Mouse (Mus musculus): ENCODE data around the gene 4930469K13Rik. TPM values are rescaled to one million over a fixed set of nuclear protein-coding genes. Genes with fewer than 3 reads are reported as not detected.

Gene 4930469K13Rik
- polyA plus RNA-seq, 1 experiment from 2014 or later, result not detected

DNA sequence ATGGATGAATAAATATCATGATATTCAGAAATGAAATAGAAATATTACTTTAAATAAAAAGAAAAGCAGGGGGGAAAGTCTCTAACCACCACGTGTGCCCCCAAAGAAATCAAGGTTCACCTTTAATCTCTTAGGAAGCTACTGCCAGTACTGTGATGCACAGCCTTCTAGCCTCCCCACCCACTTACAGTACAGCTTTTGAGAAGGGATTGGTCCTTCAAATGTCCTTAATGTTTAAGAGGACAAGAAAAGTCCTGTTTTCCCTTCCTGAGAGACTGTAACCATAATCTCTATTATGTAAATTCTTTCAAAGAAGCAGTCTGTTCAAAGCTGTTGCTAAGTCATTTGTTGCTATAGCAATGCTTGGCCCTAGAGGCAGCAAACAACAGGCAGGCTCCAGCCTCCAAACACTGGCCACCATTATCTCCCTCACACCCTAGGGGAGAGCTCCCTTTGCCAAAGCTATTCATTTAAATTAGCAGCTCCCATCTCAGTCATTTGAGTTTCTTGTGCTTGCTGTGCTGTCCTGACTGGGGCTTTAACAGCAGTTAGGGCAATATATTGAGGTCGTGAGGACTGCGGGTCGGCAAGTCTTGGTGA lies 14.5 kb upstream of the 4930469K13Rik start:
- no peak for DNase-seq
- no peak for ATAC-seq
- Histone ChIP-seq H3K9ac (replicated peaks) (no peak overlapping the region), H3K4me3 (ENCODE audit: low read depth, low read length) (no peak overlapping the region), H3K4me2 (ENCODE audit: low read depth, low read length) (no peak overlapping the region), H3K9me3 (ENCODE audit: low read length) (no peaks in the 10 kb centered on the region), H3K27me3 (ENCODE audit: insufficient read depth, low read length) (no peaks in the 10 kb centered on the region), H3K27ac (ENCODE audit: low read depth) (no peak overlapping the region), H3K36me3 (replicated peaks; ENCODE audit: insufficient read depth, low read length) (no peaks in the 10 kb centered on the region), H3K4me1 (ENCODE audit: insufficient read depth) (no peaks in the 10 kb centered on the region)
- 66% methylated on average over 4 of the region's 4 CpGs for WGBS (ENCODE audit: insufficient replicate concordance)
- TF ChIP-seq EP300 (IDR thresholded peaks at IDR 0.05; ENCODE audit: low read depth) (no peak), CTCF (IDR thresholded peaks at IDR 0.05; ENCODE audit: low read depth) (no peak)

DNA sequence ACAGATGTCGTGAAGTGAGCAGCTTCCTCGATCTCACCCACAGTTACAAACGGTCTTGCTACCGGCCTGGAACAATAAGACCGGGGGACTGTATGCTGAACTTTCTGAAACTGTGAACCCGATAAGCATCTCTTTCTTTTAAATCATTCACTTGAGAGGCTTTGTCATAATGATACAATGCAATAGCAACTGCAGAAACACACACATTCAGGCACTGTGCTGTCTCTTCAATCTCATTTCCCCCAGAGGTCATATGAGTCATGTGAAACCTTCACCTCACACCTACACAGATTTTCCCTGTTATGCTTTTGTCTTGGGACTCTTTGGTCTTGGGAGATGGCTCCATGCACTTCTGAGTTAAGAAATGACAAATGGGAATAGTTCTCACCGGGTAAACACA lies 13.6 kb upstream of the 4930469K13Rik start:
- Histone ChIP-seq H3K27me3 (ENCODE audit: insufficient read depth, low read length) (no peaks in the 10 kb centered on the region), H3K4me1 (ENCODE audit: insufficient read depth) (no peaks in the 10 kb centered on the region), H3K4me2 (ENCODE audit: low read depth, low read length) (no peak overlapping the region), H3K27ac (ENCODE audit: low read depth) (no peak overlapping the region), H3K4me3 (ENCODE audit: low read depth, low read length) (no peak overlapping the region), H3K9ac (replicated peaks) (no peak overlapping the region), H3K9me3 (ENCODE audit: low read length) (no peaks in the 10 kb centered on the region), H3K36me3 (replicated peaks; ENCODE audit: insufficient read depth, low read length) (no peaks in the 10 kb centered on the region)
- DNase-seq (no peak), ATAC-seq (no peak)
- WGBS (ENCODE audit: insufficient replicate concordance), result 55% methylated on average over 7 of the region's 7 CpGs
- TF ChIP-seq CTCF (IDR thresholded peaks at IDR 0.05; ENCODE audit: low read depth) (no peak), EP300 (IDR thresholded peaks at IDR 0.05; ENCODE audit: low read depth) (no peak)

DNA sequence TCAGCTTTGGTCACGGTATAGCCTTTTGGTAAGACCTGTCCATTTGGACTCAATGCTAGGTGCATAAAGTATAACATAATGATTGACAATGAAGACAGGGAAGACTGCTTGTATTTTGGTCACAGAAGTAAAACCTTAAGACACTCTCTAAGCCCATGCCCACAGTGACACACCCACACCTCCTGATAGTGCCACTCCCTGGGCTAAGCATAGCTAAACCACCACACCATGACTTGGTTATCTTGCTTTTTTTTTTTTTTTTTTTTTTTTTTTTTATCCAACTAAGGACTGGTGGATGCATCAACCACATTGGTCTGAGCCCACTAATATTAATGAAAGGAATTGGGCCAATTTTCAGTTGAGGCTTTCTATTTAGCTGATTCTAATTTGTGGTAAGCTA lies 10.9 kb upstream of the 4930469K13Rik start:
- Histone ChIP-seq H3K4me2 (ENCODE audit: low read depth, low read length) (no peak overlapping the region), H3K27me3 (ENCODE audit: insufficient read depth, low read length) (no peaks in the 10 kb centered on the region), H3K4me3 (ENCODE audit: low read depth, low read length) (no peak overlapping the region), H3K4me1 (ENCODE audit: insufficient read depth) (no peaks in the 10 kb centered on the region), H3K9me3 (ENCODE audit: low read length) (no peaks in the 10 kb centered on the region), H3K9ac (replicated peaks) (no peak overlapping the region), H3K27ac (ENCODE audit: low read depth) (no peak overlapping the region), H3K36me3 (replicated peaks; ENCODE audit: insufficient read depth, low read length) (no peaks in the 10 kb centered on the region)
- TF ChIP-seq CTCF (IDR thresholded peaks at IDR 0.05; ENCODE audit: low read depth) (no peak), EP300 (IDR thresholded peaks at IDR 0.05; ENCODE audit: low read depth) (no peak)
- DNase-seq (no peak), ATAC-seq (no peak)
- WGBS (ENCODE audit: insufficient replicate concordance), result 81% methylated on average over 1 of the region's 1 CpGs

DNA sequence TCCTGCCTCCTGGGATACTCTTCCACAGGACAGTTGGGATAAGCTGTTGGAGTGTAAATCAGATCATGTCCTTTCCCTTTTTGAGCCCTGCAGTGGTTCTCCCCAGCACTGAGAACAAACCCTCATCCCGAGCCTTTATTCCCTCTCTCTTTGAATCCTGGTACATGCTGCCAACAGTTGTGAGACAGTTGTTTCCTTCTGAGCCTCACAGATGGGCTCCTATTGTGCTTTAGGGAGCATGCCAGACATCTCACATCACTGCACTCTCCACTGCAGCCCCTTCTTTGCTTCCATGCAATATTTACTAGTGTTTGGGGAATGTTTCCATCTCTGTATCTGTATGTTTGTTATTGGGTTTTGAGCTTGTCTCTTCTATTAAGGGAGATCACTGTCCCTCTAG lies 6.6 kb upstream of the 4930469K13Rik start:
- no peaks in the 10 kb centered on the region for H3K36me3 ChIP-seq (replicated peaks; ENCODE audit: insufficient read depth, low read length)
- no peak for TF ChIP-seq CTCF (IDR thresholded peaks at IDR 0.05; ENCODE audit: low read depth)
- no peak for TF ChIP-seq EP300 (IDR thresholded peaks at IDR 0.05; ENCODE audit: low read depth)
- H3K27ac ChIP-seq (ENCODE audit: low read depth), result no peak overlapping the region
- no peaks in the 10 kb centered on the region for H3K27me3 ChIP-seq (ENCODE audit: insufficient read depth, low read length)
- no peak overlapping the region for H3K4me2 ChIP-seq (ENCODE audit: low read depth, low read length)
- H3K4me3 ChIP-seq (ENCODE audit: low read depth, low read length), result no peak overlapping the region
- DNase-seq (no peak), ATAC-seq (no peak)
- H3K9ac ChIP-seq (replicated peaks), result no peak overlapping the region
- no peaks in the 10 kb centered on the region for H3K4me1 ChIP-seq (ENCODE audit: insufficient read depth)
- H3K9me3 ChIP-seq (ENCODE audit: low read length), result no peaks in the 10 kb centered on the region
- 64% methylated on average over 1 of the region's 1 CpGs for WGBS (ENCODE audit: insufficient replicate concordance)

DNA sequence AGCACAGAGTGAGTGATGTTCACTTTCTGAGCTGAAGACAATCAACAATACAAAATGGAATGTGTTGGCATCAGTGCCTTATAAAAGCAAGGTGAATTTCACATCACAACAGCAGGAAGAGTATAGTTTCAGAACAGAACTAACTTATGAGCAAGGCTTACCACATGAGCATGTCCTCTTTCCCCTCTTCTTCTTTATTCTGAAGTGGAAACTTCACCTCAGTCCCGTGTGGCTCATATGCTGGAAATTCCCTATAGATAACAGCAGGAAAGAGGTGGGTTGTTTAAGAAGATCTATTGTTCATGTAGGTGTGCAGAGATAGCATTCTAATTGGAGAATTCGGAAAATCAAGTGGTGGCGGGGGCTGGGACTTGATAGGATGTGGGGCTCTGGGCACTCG lies 3.5 kb upstream of the 4930469K13Rik start:
- Histone ChIP-seq H3K9ac (replicated peaks) (no peak overlapping the region), H3K36me3 (replicated peaks; ENCODE audit: insufficient read depth, low read length) (no peaks in the 10 kb centered on the region), H3K9me3 (ENCODE audit: low read length) (no peaks in the 10 kb centered on the region), H3K27me3 (ENCODE audit: insufficient read depth, low read length) (no peaks in the 10 kb centered on the region), H3K4me1 (ENCODE audit: insufficient read depth) (no peaks in the 10 kb centered on the region), H3K27ac (ENCODE audit: low read depth) (no peak overlapping the region), H3K4me3 (ENCODE audit: low read depth, low read length) (no peak overlapping the region), H3K4me2 (ENCODE audit: low read depth, low read length) (no peak overlapping the region)
- TF ChIP-seq CTCF (IDR thresholded peaks at IDR 0.05; ENCODE audit: low read depth), result no peak
- TF ChIP-seq EP300 (IDR thresholded peaks at IDR 0.05; ENCODE audit: low read depth), result no peak
- 74% methylated on average over 4 of the region's 4 CpGs for WGBS (ENCODE audit: insufficient replicate concordance)
- DNase-seq (no peak), ATAC-seq (no peak)

DNA sequence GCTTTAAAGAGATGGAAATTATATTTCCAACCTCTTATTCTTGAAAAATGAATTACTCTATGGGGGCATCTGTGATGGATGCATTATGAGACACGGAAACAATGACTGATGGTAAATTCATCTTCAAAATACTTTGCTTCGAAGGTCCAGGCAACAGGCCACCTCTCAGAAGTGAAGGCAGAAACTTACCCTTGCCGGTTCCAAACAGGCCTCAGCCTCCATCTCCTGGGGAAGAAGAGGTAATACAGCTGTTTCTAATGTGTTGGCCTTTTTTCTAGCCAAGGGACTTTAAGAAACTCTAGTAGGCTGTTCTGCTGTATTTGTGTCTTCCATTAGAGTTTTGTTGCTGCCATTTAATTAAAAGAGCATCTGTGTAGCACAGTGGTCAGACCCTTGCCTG lies 11.3 kb downstream of the 4930469K13Rik start:
- Histone ChIP-seq H3K27me3 (ENCODE audit: insufficient read depth, low read length) (no peaks in the 10 kb centered on the region), H3K27ac (ENCODE audit: low read depth) (no peak overlapping the region), H3K36me3 (replicated peaks; ENCODE audit: insufficient read depth, low read length) (peaks cover 3% of the 10 kb centered on the region; the same call in 1 of the 2 replicates), H3K4me3 (ENCODE audit: low read depth, low read length) (no peak overlapping the region), H3K9ac (replicated peaks) (no peak overlapping the region), H3K4me1 (ENCODE audit: insufficient read depth) (no peaks in the 10 kb centered on the region), H3K9me3 (ENCODE audit: low read length) (no peaks in the 10 kb centered on the region), H3K4me2 (ENCODE audit: low read depth, low read length) (no peak overlapping the region)
- DNase-seq (no peak), ATAC-seq (no peak)
- 68% methylated on average over 3 of the region's 3 CpGs for WGBS (ENCODE audit: insufficient replicate concordance)
- TF ChIP-seq CTCF (IDR thresholded peaks at IDR 0.05; ENCODE audit: low read depth) (peak; percentile 32; the same call in 1 of the 2 replicates), EP300 (IDR thresholded peaks at IDR 0.05; ENCODE audit: low read depth) (no peak)
